Mouse (Mus musculus) ES-Bruce4 (cell line): ENCODE results near the gene Prmt1. TPM values are rescaled to one million over a fixed set of nuclear protein-coding genes. Genes with fewer than 3 reads are reported as not detected.
A peak's percentile ranks its signal among the peaks of the same experiment; 100 is the strongest.

Experiments used
- H3K27ac ChIP-seq: 2 replicates; pipeline ENCODE4 v1.5.1; 2012; ENCODE audit warnings: low read length, inconsistent platforms; ENCODE audit not compliant: insufficient read depth
- H3K27me3 ChIP-seq: 2 replicates; pipeline ENCODE4 v1.6.1; 2012; ENCODE audit warnings: mild to moderate bottlenecking, low read length, inconsistent platforms; ENCODE audit not compliant: control insufficient read depth, poor library complexity, insufficient read depth, severe bottlenecking
- H3K36me3 ChIP-seq: 2 replicates; pipeline ENCODE4 v1.6.1; 2012; ENCODE audit warnings: inconsistent platforms, mild to moderate bottlenecking, low read length, moderate library complexity; ENCODE audit not compliant: control insufficient read depth, poor library complexity, insufficient read depth, severe bottlenecking
- H3K4me1 ChIP-seq: one replicate; pipeline ENCODE4 v1.8.1; 2011; ENCODE audit warnings: low read length; ENCODE audit not compliant: control insufficient read depth, insufficient read depth
- H3K4me3 ChIP-seq: 2 replicates; pipeline ENCODE4 v1.5.1; 2011; ENCODE audit warnings: low read depth, mild to moderate bottlenecking, low read length
- H3K9ac ChIP-seq: 2 replicates; pipeline ENCODE4 v1.6.1; 2012; ENCODE audit warnings: low read depth, mild to moderate bottlenecking, inconsistent platforms; ENCODE audit not compliant: poor library complexity, severe bottlenecking
- H3K9me3 ChIP-seq: replicated peaks from 2 replicates; pipeline ENCODE4 v1.6.1; 2012; ENCODE audit warnings: mild to moderate bottlenecking, low read length, inconsistent platforms; ENCODE audit not compliant: control insufficient read depth, poor library complexity, insufficient read depth, severe bottlenecking
- CTCF ChIP-seq: IDR thresholded peaks from one replicate; pipeline ENCODE4 v1.8.1; 2011; ENCODE audit warnings: low read depth, low read length
- EP300 ChIP-seq: IDR thresholded peaks from 2 replicates; pipeline ENCODE4 v1.6.1; 2011; ENCODE audit warnings: low read depth, low read length; ENCODE audit not compliant: insufficient read depth
- POLR2A ChIP-seq: IDR thresholded peaks from one replicate; pipeline ENCODE4 v1.8.1; 2011; ENCODE audit warnings: low read length; ENCODE audit not compliant: insufficient read depth
- polyA plus RNA-seq: library from polyadenylated mRNA; stranded (reverse); fragments of >200 nt; gene quantifications from 2 replicates; pipeline ENCODE4 v1.2.4, GENCODE M21; 2011; ENCODE audit warnings: low read depth; ENCODE audit not compliant: missing spikeins, insufficient read depth, insufficient read length

Prmt1 gene
- polyA plus RNA-seq, 1 experiment = 461 TPM

DNA sequence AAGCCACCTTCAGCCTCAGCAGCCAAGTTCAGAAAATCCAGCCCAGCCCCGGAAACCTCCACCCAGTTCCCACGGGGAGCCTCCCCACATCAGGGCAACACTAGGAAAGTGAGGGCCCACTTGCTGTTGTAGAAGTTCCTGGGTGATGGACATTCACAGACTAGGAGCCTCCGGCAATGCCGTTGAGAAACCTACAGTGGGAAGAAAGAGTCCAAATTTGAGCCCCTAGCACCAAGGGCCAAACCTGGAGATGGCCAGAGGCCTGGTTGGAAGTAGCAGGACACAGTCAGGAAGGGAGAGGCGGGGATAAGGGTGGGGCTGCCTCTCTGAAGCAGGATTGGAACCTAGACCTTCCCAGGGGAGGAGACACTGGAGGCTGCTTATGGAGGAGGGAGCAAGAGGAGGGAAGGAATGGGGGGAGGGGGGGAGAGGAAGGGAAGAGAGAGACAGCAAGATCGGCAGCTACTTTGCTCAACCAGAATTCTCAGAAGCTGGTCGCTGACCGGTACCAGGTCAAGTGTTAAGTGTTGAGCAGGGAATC is 32.7 kb upstream of the Prmt1 start:
- Histone ChIP-seq H3K9ac (no peak overlapping the region), H3K4me1 (no peaks in the 10 kb centered on the region), H3K36me3 (no peaks in the 10 kb centered on the region), H3K4me3 (0 out of 2 replicates have a peak overlapping the region, but pooled peaks have one; percentile 23), H3K27ac (no peak overlapping the region), H3K9me3 (no peaks in the 10 kb centered on the region), H3K27me3 (no peaks in the 10 kb centered on the region)
- no peak for TF ChIP-seq POLR2A
- TF ChIP-seq CTCF = no peak
- no peak for TF ChIP-seq EP300

DNA sequence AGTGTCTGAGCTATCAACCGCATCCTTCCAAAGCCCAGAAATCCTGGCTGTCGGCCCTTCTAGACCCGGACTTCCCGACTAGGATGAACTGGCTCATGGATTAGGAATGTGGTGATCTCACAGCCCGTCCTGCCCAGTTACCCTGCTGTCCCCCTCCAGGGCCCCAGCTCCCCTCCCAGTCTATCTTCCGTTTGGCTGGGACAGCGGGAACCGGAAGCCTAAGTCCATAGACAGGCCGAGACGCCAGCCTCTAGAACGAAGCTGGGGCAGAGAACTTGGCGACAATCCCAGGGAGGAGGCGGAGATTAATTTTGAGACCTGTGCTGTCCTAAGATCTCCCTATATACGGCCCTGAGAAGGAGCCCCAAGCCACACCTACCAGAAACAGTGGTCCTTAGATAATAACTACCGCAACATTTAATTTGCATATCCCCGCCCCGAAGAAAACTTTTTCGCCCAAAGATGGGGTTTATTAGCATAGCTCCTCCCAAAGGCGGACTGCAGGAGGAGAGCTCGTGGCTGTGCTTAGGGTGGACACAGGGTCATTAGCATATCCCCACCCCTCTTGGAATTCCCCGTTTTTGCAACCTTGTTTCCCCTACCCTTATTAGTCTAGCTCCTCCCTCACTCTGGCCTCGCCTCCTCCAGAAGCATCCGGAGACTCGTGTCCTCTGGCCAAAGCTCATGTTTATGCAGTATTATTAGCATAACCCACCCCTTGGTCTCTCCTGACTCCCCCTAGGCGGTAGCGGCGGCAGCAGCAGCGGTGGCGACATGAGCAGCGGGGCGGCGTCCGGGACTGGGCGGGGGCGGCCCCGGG is 31.1 kb upstream of the Prmt1 start, which contains the start of gene Rras:
TSS of gene Rras (plus strand) at position 720 of the 820 bp plus-strand sequence.
- H3K27me3 ChIP-seq = no peaks in the 10 kb centered on the region
- peak within 1 kb of the TSS; percentile 96 for H3K9ac ChIP-seq
- H3K9me3 ChIP-seq = no peaks in the 10 kb centered on the region
- H3K36me3 ChIP-seq = peaks cover 5% of the 10 kb centered on the region; the same call in 1 of the 2 replicates
- H3K4me3 ChIP-seq = peak within 1 kb of the TSS; percentile 84
- H3K4me1 ChIP-seq = no peaks in the 10 kb centered on the region
- peak within 1 kb of the TSS; percentile 28; the same call in 1 of the 2 replicates for H3K27ac ChIP-seq
- no peak for TF ChIP-seq POLR2A
- TF ChIP-seq EP300 = no peak
- no peak for TF ChIP-seq CTCF

DNA sequence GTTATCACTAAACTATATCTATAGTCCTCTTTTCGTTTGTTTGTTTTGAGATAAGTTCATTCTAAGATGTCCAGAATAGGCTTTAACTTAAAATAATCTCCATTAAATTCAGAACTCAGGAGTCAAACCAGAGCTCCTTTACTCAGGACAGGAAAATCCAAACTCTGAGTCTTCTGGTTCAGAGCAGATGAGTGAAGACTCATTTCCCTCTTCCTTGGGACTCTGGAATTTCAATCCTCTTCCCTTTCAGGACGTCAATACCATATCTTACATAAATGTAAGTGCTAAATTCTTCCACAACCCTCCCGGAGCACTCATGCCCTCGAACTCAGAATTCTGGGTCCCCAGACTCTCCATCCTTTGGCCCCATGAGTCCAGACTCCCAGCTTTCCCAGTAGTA is 30.4 kb upstream of the Prmt1 start:
- peak overlapping the region; percentile 9; the same call in 1 of the 2 replicates for H3K27ac ChIP-seq
- peak overlapping the region; percentile 84 for H3K4me3 ChIP-seq
- no peaks in the 10 kb centered on the region for H3K9me3 ChIP-seq
- no peaks in the 10 kb centered on the region for H3K27me3 ChIP-seq
- peak overlapping the region; percentile 96 for H3K9ac ChIP-seq
- H3K36me3 ChIP-seq = peaks cover 9% of the 10 kb centered on the region; the same call in 1 of the 2 replicates
- no peak for TF ChIP-seq POLR2A
- no peaks in the 10 kb centered on the region for H3K4me1 ChIP-seq

DNA sequence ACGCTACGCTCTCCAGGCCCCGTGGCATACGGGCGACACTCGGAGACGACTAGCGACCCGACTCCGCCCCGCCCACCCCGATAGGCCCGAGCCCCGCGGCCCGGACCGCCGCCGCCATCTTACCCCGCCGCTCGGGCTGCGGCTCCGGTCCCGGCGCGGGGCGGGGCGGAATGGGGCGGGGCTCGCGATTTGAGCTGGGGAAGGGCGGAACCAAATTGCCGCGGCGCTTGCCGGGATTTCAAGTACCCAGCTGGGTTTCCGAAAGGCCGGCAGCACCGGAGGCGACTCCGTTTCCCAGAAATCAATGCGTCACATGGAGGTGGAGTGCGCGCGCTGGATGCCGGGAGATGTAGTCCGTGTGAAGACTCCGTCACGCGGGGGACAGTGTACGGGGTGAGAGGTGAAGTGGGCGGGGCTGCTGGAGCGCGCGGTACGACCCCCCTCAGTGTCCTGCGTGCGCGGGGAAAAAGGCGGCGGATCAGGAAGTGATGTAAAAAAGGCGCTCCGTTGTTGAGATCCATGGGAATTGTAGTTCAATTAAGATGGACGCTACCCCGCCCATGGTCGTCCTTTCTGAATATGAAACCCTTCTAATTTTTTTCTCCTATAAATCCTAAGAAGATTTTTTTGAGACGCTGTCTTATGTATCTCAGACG is 29.7 kb upstream of the Prmt1 start, which contains the start of gene Scaf1:
TSS of gene Scaf1 (minus strand) at position 407 of the 656 bp plus-strand sequence.
- peak within 1 kb of the TSS; percentile 89 for H3K4me3 ChIP-seq
- H3K4me1 ChIP-seq = no peaks in the 10 kb centered on the region
- no peaks in the 10 kb centered on the region for H3K27me3 ChIP-seq
- H3K27ac ChIP-seq = peak within 1 kb of the TSS; percentile 62
- no peak for TF ChIP-seq EP300
- TF ChIP-seq POLR2A = no peak
- no peak for TF ChIP-seq CTCF
- H3K9me3 ChIP-seq = no peaks in the 10 kb centered on the region
- peak within 1 kb of the TSS; percentile 96 for H3K9ac ChIP-seq
- peaks cover 9% of the 10 kb centered on the region; the same call in 1 of the 2 replicates for H3K36me3 ChIP-seq

DNA sequence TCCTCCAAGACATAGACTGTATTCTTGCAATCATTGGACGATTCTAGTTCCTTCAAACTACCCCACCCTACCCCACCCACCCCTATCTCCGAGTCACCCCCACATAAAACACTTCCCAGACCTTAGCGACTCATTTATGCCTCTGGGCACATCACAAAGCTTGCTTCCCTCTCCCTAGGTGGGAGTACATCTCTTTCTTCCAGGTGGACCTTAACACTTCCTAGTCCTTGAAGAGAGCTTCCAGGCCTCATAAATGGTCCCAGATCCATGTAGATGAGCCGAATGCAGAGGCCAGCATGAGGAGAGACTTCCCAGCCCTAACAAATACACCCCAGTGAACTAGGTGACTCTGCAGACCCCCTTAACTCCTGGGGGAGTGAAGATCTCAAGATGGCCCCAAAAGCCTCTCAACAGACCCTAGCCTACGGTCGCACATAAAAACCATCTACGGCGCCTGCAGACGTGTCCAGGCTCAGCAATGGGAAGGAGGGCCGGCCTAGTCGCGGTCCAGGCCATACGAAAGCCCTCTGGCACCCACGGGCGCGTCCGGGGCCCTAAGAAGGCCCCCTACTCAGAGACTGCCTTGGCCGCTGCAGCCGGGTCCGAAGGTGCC is 29.1 kb upstream of the Prmt1 start:
- Histone ChIP-seq H3K36me3 (peaks cover 14% of the 10 kb centered on the region; the same call in 1 of the 2 replicates), H3K4me3 (peak overlapping the region; percentile 89), H3K9me3 (no peaks in the 10 kb centered on the region), H3K27ac (peak overlapping the region; percentile 62), H3K9ac (peak overlapping the region; percentile 96), H3K27me3 (no peaks in the 10 kb centered on the region), H3K4me1 (no peaks in the 10 kb centered on the region)
- TF ChIP-seq EP300 (no peak), CTCF (no peak), POLR2A (no peak)
